Mouse (Mus musculus) hindbrain, embryonic 14.5 days (tissue): ENCODE measurements around the gene Chrna3. TPM values are rescaled to one million over a fixed set of nuclear protein-coding genes. Genes with fewer than 3 reads are reported as not detected.

Source experiments
- ATAC-seq: fragments of 200-750 bp; cut with Nextera tagmentation; 2 replicates; pipeline ENCODE4 v1.8.0; 2017; ENCODE audit warnings: moderate number of reproducible peaks, mild to moderate bottlenecking, moderate TSS enrichment, moderate library complexity; ENCODE audit not compliant: low FRiP score
- DNase-seq: peaks from one replicate; pipeline ENCODE4 v3.0.0-alpha.2; 2015; ENCODE audit warnings: low spot score
- H3K27ac ChIP-seq: fragments of 300-500 bp; sonication (generic); 2 replicates; pipeline ENCODE4 v1.5.1; 2014; ENCODE audit warnings: mild to moderate bottlenecking, moderate library complexity
- H3K27me3 ChIP-seq: fragments of 300-500 bp; sonication (generic); 2 replicates; pipeline ENCODE4 v1.6.1; 2014; ENCODE audit warnings: mild to moderate bottlenecking, low read length, mixed read lengths; ENCODE audit not compliant: control insufficient read depth, insufficient read depth
- H3K36me3 ChIP-seq: fragments of 300-500 bp; sonication (generic); replicated peaks from 2 replicates; pipeline ENCODE4 v1.6.1; 2014; ENCODE audit not compliant: control insufficient read depth, insufficient read depth
- H3K4me1 ChIP-seq: fragments of 300-500 bp; sonication (generic); replicated peaks from 2 replicates; pipeline ENCODE4 v1.6.1; 2014; ENCODE audit warnings: antibody characterized with exemption, low read length, mixed read lengths; ENCODE audit not compliant: control insufficient read depth, insufficient read depth
- H3K4me2 ChIP-seq: fragments of 300-500 bp; sonication (generic); replicated peaks from 2 replicates; pipeline ENCODE4 v1.6.1; 2014; ENCODE audit warnings: mild to moderate bottlenecking, moderate library complexity
- H3K4me3 ChIP-seq: fragments of 300-500 bp; sonication (generic); replicated peaks from 2 replicates; pipeline ENCODE4 v1.5.1; 2014; ENCODE audit warnings: mild to moderate bottlenecking, low read length
- H3K9ac ChIP-seq: fragments of 300-500 bp; sonication (generic); 2 replicates; pipeline ENCODE4 v1.6.1; 2014
- H3K9me3 ChIP-seq: fragments of 300-500 bp; sonication (generic); 2 replicates; pipeline ENCODE4 v1.6.1; 2016; ENCODE audit warnings: low read length; ENCODE audit not compliant: control insufficient read depth
- WGBS: fragments of 180-500 bp; shearing (Covaris S2); extraction: QIAGEN DNeasy Blood & Tissue Kit; methylation state at CpG from one replicate; pipeline ENCODE4 v1.1.7; 2014; 5-methylcytosine and 5-hydroxymethylcytosine counted together
- polyA plus RNA-seq: library from polyadenylated mRNA; unstranded; fragments of >200 nt; fragmentation: Nextera tagmentation; extraction: Ambion mirVana; gene quantifications from 2 replicates; pipeline ENCODE4 v1.2.1, GENCODE M21; 2014

Chrna3 gene
- polyA plus RNA-seq, 1 experiment from 2014 or later, result 21.2 TPM

DNA sequence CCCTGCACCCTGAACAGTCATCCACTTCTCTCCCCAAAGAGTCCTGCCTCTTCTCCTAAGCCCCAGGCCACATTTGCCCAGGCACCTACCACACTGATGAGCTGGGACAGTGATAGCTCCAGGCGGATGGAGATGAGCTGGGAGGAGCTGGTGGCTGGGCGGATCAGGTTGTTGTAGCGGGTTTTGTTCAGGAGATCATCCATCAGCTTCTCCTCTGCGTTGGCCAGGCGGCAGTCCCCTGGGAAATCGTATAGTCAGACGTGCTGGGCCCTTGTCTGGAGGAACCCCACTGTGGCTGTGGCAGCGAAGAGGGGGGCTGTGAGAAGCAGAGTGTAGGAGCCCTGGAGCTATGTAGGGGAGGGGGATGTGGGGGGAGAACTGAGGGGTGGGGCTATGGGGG lies 17.3 kb upstream of the Chrna3 start:
- Histone ChIP-seq H3K4me1 (peaks cover 13% of the 10 kb centered on the region), H3K9me3 (no peaks in the 10 kb centered on the region), H3K27me3 (no peaks in the 10 kb centered on the region; the same call in 1 of the 2 replicates), H3K9ac (no peak overlapping the region), H3K27ac (no peak overlapping the region), H3K4me3 (no peak overlapping the region), H3K36me3 (no peaks in the 10 kb centered on the region), H3K4me2 (no peak overlapping the region)
- no peak for DNase-seq
- no peak for ATAC-seq
- 6% methylated on average over 8 of the region's 8 CpGs for WGBS

DNA sequence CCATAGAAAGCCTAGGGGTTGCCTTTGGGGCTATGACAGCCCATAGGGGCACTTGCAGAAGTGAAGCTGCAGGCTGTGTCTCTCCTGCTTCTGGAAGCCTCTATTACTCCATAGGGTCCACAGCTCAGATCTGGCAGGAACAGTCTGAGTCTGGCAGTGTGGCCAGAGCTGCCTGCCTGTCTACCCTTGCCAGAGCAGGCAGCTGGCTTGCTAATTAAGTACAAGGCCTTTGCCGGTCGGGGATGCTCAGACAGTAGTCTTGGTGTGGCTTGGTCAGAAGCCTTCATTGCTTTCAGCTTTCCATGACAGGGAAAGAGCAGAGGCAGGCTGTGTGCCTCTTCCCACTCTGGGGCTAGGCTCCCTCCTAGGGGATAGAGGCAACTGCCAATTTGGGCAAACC lies 15.0 kb upstream of the Chrna3 start:
- DNase-seq, result no peak

DNA sequence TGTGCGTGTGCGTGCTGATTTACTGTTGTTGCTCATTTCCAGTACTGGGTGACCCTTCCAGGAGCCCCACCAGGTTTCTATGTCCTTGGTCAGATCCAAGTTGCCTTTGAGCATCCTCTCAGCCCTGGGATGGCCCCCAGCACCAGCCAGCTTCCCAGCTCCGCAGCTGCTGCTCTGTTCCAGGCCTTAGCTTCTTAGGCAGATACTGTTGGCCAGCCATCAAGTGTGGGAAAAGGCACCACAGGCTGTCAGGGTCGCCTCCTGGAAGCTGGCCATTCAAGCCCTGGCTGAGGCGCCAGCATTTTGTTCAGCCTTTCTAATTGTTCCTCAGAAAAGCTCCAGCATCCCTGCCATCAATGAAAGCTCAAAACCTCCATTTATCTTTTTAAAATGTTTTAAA lies 13.6 kb upstream of the Chrna3 start:
- peak; percentile 46 for DNase-seq
- Histone ChIP-seq H3K36me3 (no peaks in the 10 kb centered on the region), H3K4me1 (no peaks in the 10 kb centered on the region), H3K4me2 (no peak overlapping the region), H3K27me3 (no peaks in the 10 kb centered on the region), H3K27ac (no peak overlapping the region), H3K9ac (no peak overlapping the region), H3K4me3 (no peak overlapping the region), H3K9me3 (no peaks in the 10 kb centered on the region)
- ATAC-seq, result peak; percentile 34; the same call in 1 of the 2 replicates
- 57% methylated on average over 5 of the region's 5 CpGs for WGBS

More for the DNA sequence above, 15.0 kb upstream of the Chrna3 start:
- no peaks in the 10 kb centered on the region for H3K9me3 ChIP-seq
- no peak overlapping the region for H3K27ac ChIP-seq
- H3K4me2 ChIP-seq, result no peak overlapping the region
- no peaks in the 10 kb centered on the region for H3K27me3 ChIP-seq
- no peak for ATAC-seq
- H3K4me3 ChIP-seq, result no peak overlapping the region
- 35% methylated on average over 2 of the region's 2 CpGs for WGBS
- H3K4me1 ChIP-seq, result no peaks in the 10 kb centered on the region
- no peak overlapping the region for H3K9ac ChIP-seq
- no peaks in the 10 kb centered on the region for H3K36me3 ChIP-seq

DNA sequence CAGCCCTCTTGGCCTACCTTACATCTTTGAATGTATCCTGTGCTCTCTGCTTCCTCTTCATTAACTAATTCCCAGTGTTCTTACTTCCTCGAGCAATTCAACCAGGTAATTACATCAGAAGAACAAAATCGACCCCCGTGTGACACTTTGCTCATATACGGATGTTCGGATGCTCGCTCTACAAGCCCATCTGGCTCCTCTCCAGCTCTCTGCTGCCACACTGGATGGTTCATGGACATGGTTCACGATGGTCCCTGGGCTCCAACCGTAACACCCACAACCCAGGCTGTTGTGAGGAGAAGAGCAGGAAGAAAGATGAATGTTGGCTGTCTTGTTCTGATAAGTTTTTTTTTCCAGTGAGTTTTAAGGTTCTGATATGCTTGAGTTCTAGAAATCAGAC lies 12.6 kb upstream of the Chrna3 start:
- ATAC-seq (no peak), DNase-seq (no peak)
- no peaks in the 10 kb centered on the region for H3K27me3 ChIP-seq
- no peaks in the 10 kb centered on the region for H3K36me3 ChIP-seq
- H3K9ac ChIP-seq, result no peak overlapping the region
- no peak overlapping the region for H3K4me2 ChIP-seq
- no peak overlapping the region for H3K4me3 ChIP-seq
- no peaks in the 10 kb centered on the region for H3K9me3 ChIP-seq
- no peak overlapping the region for H3K27ac ChIP-seq
- WGBS, result 71% methylated on average over 8 of the region's 8 CpGs
- H3K4me1 ChIP-seq, result no peaks in the 10 kb centered on the region

- Histone ChIP-seq H3K9ac (no peak overlapping the region), H3K4me2 (no peak overlapping the region), H3K27ac (no peak overlapping the region), H3K27me3 (peaks cover 4% of the 10 kb centered on the region; the same call in 1 of the 2 replicates), H3K4me3 (no peak overlapping the region), H3K4me1 (no peaks in the 10 kb centered on the region; the same call in 1 of the 2 replicates), H3K36me3 (no peaks in the 10 kb centered on the region), H3K9me3 (no peaks in the 10 kb centered on the region)
- DNase-seq, result no peak
- ATAC-seq, result 0 out of 2 replicates have a peak, but pooled peaks have one; percentile 37
- 65% methylated on average over 6 of the region's 6 CpGs for WGBS
These were observed 5.2 kb upstream of the Chrna3 start for GRCm38 (mm10) chr9:55031435-55032167.

- Histone ChIP-seq H3K27ac (peak overlapping the region; percentile 68), H3K4me1 (no peaks in the 10 kb centered on the region; the same call in 1 of the 2 replicates), H3K9me3 (no peaks in the 10 kb centered on the region), H3K9ac (peak overlapping the region; percentile 76), H3K27me3 (peaks cover 18% of the 10 kb centered on the region), H3K4me2 (peak overlapping the region; percentile 66), H3K36me3 (no peaks in the 10 kb centered on the region), H3K4me3 (peak overlapping the region; percentile 47)
- DNase-seq (no peak), ATAC-seq (peak; percentile 32)
- WGBS, result 9% methylated on average over 38 of the region's 38 CpGs
These were observed 658 bp downstream of the Chrna3 start for GRCm38 (mm10) chr9:55025534-55026274.

DNA sequence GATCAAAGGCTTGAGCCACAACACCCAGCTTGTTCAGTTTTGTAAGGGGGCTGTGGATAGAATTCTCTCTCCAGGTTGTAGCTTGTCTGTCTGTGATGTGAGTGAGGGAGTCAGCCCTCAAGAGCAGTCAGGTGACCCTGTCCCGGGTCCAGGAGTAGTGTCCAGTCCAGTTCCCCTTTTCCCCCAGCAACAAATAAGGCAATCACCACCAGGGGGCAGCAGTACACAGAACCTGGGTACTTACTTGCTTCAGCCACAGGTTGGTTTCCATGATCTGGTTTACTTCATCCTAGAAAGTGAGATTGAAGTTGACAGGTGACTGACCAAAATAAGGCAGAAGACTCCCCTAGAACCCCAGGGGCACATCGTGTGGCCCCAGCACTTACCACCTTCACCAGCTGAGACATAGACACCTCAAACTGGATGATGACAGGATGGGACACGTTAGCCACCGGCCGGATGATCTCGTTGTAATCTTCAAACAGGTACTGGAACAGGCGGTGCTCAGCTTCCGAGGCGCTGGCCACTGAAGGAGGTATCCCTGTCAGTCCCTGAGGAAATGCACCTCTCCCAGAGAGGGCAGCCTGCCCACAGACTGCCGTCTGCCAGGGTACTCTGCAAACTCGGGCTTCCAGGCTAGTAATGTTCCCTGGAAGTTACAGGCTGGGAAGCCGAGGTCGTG lies 2.3 kb downstream of the Chrna3 start:
- Histone ChIP-seq H3K4me3 (no peak overlapping the region), H3K4me2 (peak overlapping the region; percentile 66; the same call in 1 of the 2 replicates), H3K27ac (no peak overlapping the region), H3K4me1 (no peaks in the 10 kb centered on the region; the same call in 1 of the 2 replicates), H3K36me3 (peaks cover 4% of the 10 kb centered on the region; the same call in 1 of the 2 replicates), H3K9ac (no peak overlapping the region), H3K27me3 (peaks cover 18% of the 10 kb centered on the region), H3K9me3 (no peaks in the 10 kb centered on the region)
- no peak for ATAC-seq
- 42% methylated on average over 13 of the region's 13 CpGs for WGBS
- DNase-seq, result peak; percentile 89

DNA sequence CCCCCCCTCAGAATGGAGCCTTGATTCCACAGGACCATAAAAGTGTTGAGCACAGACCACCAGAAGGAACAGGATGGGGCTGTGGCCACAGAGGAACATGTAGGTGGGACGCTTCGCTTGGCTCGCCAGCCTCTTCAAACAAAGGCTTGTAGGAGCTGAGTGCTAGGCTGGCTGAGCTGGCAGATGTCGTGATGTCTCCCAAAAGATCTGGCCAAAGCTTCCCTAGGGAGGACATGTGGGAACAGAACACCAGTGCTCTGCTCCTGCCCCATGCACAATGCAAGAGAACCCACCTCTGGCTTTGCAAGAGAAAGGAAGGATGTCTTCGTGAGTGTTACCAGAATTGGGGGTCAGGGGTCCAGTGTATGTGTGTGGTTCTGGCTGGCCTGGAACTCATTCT lies 3.0 kb downstream of the Chrna3 start:
- Histone ChIP-seq H3K4me1 (no peaks in the 10 kb centered on the region; the same call in 1 of the 2 replicates), H3K4me2 (no peak overlapping the region), H3K36me3 (peaks cover 4% of the 10 kb centered on the region; the same call in 1 of the 2 replicates), H3K9ac (no peak overlapping the region), H3K27me3 (peaks cover 18% of the 10 kb centered on the region), H3K9me3 (no peaks in the 10 kb centered on the region), H3K27ac (no peak overlapping the region), H3K4me3 (no peak overlapping the region)
- WGBS, result 83% methylated on average over 5 of the region's 5 CpGs
- DNase-seq (no peak), ATAC-seq (no peak)

- H3K4me1 ChIP-seq, result no peaks in the 10 kb centered on the region
- no peaks in the 10 kb centered on the region for H3K27me3 ChIP-seq
- 89% methylated on average over 3 of the region's 3 CpGs for WGBS
- H3K9ac ChIP-seq, result no peak overlapping the region
- ATAC-seq (no peak), DNase-seq (no peak)
- no peak overlapping the region for H3K27ac ChIP-seq
- H3K4me3 ChIP-seq, result no peak overlapping the region
- H3K36me3 ChIP-seq, result peaks cover 8% of the 10 kb centered on the region; the same call in 1 of the 2 replicates
- H3K9me3 ChIP-seq, result no peaks in the 10 kb centered on the region
- H3K4me2 ChIP-seq, result no peak overlapping the region
These were observed 9.4 kb downstream of the Chrna3 start for GRCm38 (mm10) chr9:55016926-55017325.
